Mouse (Mus musculus) stomach, postnatal 0 days (tissue): Measurements from ENCODE around the gene Gm3238. TPM values are rescaled to one million over a fixed set of nuclear protein-coding genes. Genes with fewer than 3 reads are reported as not detected.
"Not testable (repeated sequence)": the region's sequence is repeated elsewhere in the genome, so short reads cannot be mapped to it uniquely, and the experiment has no call there.

ENCODE experiments used
- ATAC-seq: fragments of 200-750 bp; cut with Nextera tagmentation; 2 replicates; pipeline ENCODE4 v1.8.0; 2017; ENCODE audit not compliant: low FRiP score, low TSS enrichment
- DNase-seq: peaks from one replicate; pipeline ENCODE4 v3.0.0-alpha.2; 2016; ENCODE audit warnings: low spot score
- H3K27ac ChIP-seq: fragments of 300-500 bp; sonication (generic); replicated peaks from 2 replicates; pipeline ENCODE4 v1.5.1; 2014; ENCODE audit warnings: mild to moderate bottlenecking, control low read depth
- H3K27me3 ChIP-seq: fragments of 300-500 bp; sonication (generic); 2 replicates; pipeline ENCODE4 v1.6.1; 2014; ENCODE audit warnings: low read length; ENCODE audit not compliant: control insufficient read depth, insufficient read depth
- H3K36me3 ChIP-seq: fragments of 300-500 bp; sonication (generic); 2 replicates; pipeline ENCODE4 v1.6.1; 2014; ENCODE audit warnings: low read length, mixed read lengths; ENCODE audit not compliant: control insufficient read depth, insufficient read depth
- H3K4me1 ChIP-seq: fragments of 300-500 bp; sonication (generic); replicated peaks from 2 replicates; pipeline ENCODE4 v1.6.1; 2014; ENCODE audit warnings: antibody characterized with exemption; ENCODE audit not compliant: control insufficient read depth, insufficient read depth
- H3K4me2 ChIP-seq: fragments of 300-500 bp; sonication (generic); replicated peaks from 2 replicates; pipeline ENCODE4 v1.6.1; 2014; ENCODE audit warnings: low read depth, mild to moderate bottlenecking, control low read depth, moderate library complexity
- H3K4me3 ChIP-seq: fragments of 300-500 bp; sonication (generic); 2 replicates; pipeline ENCODE4 v1.5.1; 2014; ENCODE audit warnings: low read depth, low read length, control low read depth
- H3K9ac ChIP-seq: fragments of 300-500 bp; sonication (generic); 2 replicates; pipeline ENCODE4 v1.6.1; 2014; ENCODE audit warnings: mild to moderate bottlenecking, low read length, control low read depth, mixed read lengths
- H3K9me3 ChIP-seq: fragments of 300-500 bp; sonication (generic); 2 replicates; pipeline ENCODE4 v1.6.1; 2016; ENCODE audit warnings: low read length; ENCODE audit not compliant: control insufficient read depth
- CTCF ChIP-seq: IDR thresholded peaks from 2 replicates; pipeline ENCODE4 v1.5.1; 2016; ENCODE audit warnings: antibody characterized with exemption, low read depth, mild to moderate bottlenecking, moderate library complexity
- EP300 ChIP-seq: optimal IDR thresholded peaks from 2 replicates; pipeline ENCODE3; 2016; ENCODE audit warnings: antibody characterized with exemption
- WGBS: fragments of 180-500 bp; shearing (Covaris S2); extraction: QIAGEN DNeasy Blood & Tissue Kit; methylation state at CpG from one replicate; pipeline ENCODE4 v1.1.7; 2014; 5-methylcytosine and 5-hydroxymethylcytosine counted together
- polyA plus RNA-seq: library from polyadenylated mRNA; unstranded; fragments of >200 nt; fragmentation: Nextera tagmentation; extraction: Ambion mirVana; gene quantifications from 2 replicates; pipeline ENCODE4 v1.2.1, GENCODE M21; 2015

The Gm3238 gene
- polyA plus RNA-seq, 1 experiment from 2014 or later = not detected

DNA sequence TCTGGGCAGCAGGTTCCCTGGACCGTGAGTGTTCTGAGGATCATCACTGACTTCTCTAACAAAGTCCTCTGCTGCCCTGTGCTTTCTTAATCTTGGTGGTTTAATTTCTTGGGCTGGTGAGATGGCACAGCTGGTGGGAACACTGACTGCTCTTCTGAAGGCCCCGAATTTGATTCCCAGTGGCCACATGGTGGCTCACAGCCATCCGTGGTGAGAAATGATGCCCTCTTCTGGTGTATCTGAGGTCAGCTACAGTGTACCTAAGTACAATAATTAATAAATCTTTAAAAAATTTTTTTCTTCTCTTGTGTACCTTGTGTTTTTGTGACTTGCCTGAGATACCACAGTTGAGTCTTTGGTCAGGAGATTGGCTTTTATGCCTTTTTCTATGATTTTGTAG lies 18.8 kb downstream of the Gm3238 start:
- H3K4me3 ChIP-seq, H3K4me1 ChIP-seq, H3K36me3 ChIP-seq, H3K27me3 ChIP-seq, H3K9ac ChIP-seq, ATAC-seq, H3K27ac ChIP-seq, H3K4me2 ChIP-seq, H3K9me3 ChIP-seq, DNase-seq: not testable (repeated sequence)
- 0 out of 2 replicates have a peak, but pooled peaks have one; percentile 21 for TF ChIP-seq CTCF
- WGBS = 47% methylated on average over 3 of the region's 3 CpGs

DNA sequence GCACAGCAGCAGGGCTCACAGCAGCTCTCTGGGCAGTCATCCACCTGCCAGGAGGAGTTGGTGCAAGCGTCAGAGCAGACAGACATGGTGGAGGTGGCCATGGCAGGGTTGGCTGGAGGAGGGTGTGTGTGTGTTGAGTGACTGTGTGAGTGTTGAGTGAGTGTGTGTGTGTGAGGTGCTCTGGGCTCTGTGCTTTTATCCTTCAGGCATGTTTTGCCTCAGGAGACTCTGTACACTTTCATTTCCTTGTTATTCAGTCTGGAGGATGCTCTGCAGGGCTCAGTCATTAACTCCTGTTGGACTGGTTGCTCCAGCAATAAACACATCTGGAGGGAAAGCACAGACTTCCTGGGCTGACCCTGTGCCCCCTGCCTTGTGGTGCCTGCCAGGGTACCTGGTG lies 19.9 kb downstream of the Gm3238 start, which contains the start of gene Gm9736:
Gm9736 (minus strand) TSS at position 101 of the 400 bp plus-strand sequence.
- not testable (repeated sequence) for H3K9ac ChIP-seq, ATAC-seq
- no CpG with 5 or more reads among the region's 1 CpGs for WGBS

DNA sequence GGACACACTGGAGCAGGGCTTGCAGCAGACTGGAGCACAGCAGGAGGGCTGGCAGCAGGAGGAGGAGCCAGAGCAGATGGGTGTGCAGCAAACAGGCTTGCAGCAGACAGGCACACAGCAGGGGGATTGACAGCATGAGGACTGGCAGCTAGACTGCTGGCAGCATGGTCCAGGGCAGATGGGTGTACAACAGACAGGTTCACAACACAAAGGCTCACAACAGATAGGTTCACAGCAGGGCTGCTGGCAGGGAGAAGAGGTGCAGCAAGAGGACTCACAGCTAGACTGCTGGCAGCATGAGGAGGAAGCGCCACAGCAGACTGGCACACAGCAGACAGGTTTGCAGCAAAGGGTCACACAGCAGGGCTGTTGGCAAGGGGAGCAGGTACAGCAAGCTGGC lies 20.4 kb downstream of the Gm3238 start:
- not testable (repeated sequence) for DNase-seq, H3K4me1 ChIP-seq, H3K36me3 ChIP-seq, H3K4me2 ChIP-seq, H3K9ac ChIP-seq, H3K9me3 ChIP-seq, H3K4me3 ChIP-seq, H3K27me3 ChIP-seq, H3K27ac ChIP-seq, ATAC-seq
- 75% methylated on average over 1 of the region's 1 CpGs for WGBS

More for the DNA sequence above, 19.9 kb downstream of the Gm3238 start, which contains the start of gene Gm9736:
- H3K27ac ChIP-seq, H3K4me3 ChIP-seq, H3K4me1 ChIP-seq, DNase-seq, H3K9me3 ChIP-seq, H3K36me3 ChIP-seq, H3K27me3 ChIP-seq, H3K4me2 ChIP-seq: not testable (repeated sequence)

DNA sequence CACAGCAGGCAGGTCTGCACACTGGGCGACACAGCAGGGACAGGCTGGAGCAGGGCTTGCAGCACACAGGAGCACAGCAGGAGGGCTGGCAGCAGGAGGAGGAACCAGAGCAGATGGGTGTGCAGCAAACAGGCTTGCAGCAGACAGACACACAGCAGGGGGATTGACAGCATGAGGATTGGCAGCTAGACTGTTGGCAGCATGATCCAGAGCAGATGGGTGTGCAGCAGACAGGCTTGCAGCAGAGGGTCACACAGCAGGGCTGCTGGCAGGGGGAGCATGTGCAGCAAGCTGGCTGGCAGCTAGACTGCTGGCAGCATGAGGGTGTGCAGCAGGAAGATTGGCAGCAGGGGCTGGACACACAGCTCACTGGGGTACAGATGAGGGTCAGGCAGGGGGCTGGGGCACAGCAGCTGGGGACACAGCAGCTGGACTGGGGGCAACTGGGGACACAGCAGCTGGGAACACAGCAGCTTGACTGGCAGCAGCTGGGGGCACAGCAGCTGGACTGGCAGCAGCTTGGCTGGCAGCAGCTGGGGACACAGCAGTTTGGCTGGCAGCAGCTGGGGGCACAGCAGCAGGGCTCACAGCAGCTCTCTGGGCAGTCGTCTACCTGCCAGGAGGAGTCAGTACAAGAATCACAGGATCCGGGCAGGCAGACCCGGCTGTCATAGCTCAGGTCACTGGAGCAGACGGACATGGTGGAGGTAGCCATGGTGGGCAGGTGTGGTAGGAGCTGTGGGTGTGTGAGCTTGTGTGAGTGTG lies 29.0 kb downstream of the Gm3238 start, which contains the start of gene Gm18596:
Gm18596 (minus strand) TSS at position 715 of the 765 bp plus-strand sequence.
- WGBS = 72% methylated on average over 4 of the region's 5 CpGs
- H3K9me3 ChIP-seq, DNase-seq, H3K4me3 ChIP-seq, H3K27ac ChIP-seq, ATAC-seq, H3K27me3 ChIP-seq, H3K4me2 ChIP-seq, H3K36me3 ChIP-seq, H3K4me1 ChIP-seq, H3K9ac ChIP-seq: not testable (repeated sequence)

DNA sequence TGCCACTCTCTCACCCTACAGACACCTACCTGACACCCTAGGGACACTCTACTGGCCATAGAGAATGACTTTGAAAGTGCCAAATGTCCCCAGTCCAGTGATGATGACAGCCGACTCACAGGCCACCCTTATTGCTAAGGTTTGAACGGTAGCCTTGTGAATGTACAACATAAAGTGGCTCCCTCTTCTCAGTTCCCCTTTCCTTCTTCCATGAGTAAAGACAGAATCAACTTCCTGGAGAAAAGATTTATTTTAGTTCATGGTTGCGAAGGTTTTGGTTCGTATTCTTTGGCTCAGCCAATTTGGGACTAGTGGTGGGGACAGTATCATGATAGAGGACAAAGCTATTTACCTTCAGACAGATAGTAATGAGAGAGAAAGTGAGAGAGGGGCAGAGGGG lies 32.2 kb downstream of the Gm3238 start:
- H3K4me3 ChIP-seq = no peak overlapping the region
- H3K9me3 ChIP-seq = 0 out of 2 replicates have a peak, but pooled peaks cover 5% of the 10 kb centered on the region
- no peak overlapping the region for H3K9ac ChIP-seq
- no peaks in the 10 kb centered on the region for H3K4me1 ChIP-seq
- DNase-seq (no peak), ATAC-seq (no peak)
- H3K4me2 ChIP-seq = no peak overlapping the region
- no peaks in the 10 kb centered on the region for H3K27me3 ChIP-seq
- H3K27ac ChIP-seq = no peak overlapping the region
- WGBS = 85% methylated on average over 4 of the region's 4 CpGs
- TF ChIP-seq EP300 (no peak), CTCF (no peak)
- H3K36me3 ChIP-seq = no peaks in the 10 kb centered on the region

DNA sequence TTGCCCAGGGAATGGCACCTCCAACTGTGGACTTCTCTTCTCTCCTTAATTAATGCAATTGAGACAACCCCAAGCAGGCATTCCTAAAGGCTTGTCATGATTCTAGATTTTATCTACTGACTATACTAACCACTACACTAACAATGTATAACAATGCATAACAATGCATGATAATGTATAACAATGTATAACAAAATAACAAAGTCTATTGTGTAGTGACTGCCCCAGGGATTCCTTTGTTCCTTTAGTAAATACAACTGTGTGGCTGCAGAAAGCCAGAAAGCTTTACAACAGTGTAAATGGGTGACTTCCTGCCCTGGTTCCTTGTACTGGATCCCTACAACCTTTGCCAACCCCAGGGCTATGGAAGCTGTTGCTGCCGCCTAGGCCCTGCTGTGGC lies 35.2 kb downstream of the Gm3238 start:
- Histone ChIP-seq H3K9ac (no peak overlapping the region), H3K27ac (no peak overlapping the region), H3K9me3 (0 out of 2 replicates have a peak, but pooled peaks cover 5% of the 10 kb centered on the region), H3K4me2 (no peak overlapping the region), H3K27me3 (no peaks in the 10 kb centered on the region), H3K36me3 (no peaks in the 10 kb centered on the region), H3K4me1 (no peaks in the 10 kb centered on the region), H3K4me3 (no peak overlapping the region)
- ATAC-seq (no peak), DNase-seq (no peak)
- TF ChIP-seq CTCF (no peak), EP300 (no peak)
- WGBS = 93% methylated on average over 1 of the region's 1 CpGs
